Mouse (Mus musculus) mesoderm, embryonic 11.5 days (tissue): ENCODE measurements around the gene Il2rb.

Experiments used
- DNase-seq: peaks from one replicate; pipeline ENCODE4 v3.0.0-alpha.2; 2012; ENCODE audit warnings: low read depth, low spot score

Gene Il2rb

GRCm38 (mm10) chr15:78494968-78495406, at the start of gene Il2rb:
TSS of gene Il2rb (minus strand) at chr15:78495271.
- DNase-seq, result no peak

- no peak for DNase-seq
Observed at GRCm38 (mm10) chr15:78544561-78545001, 49.5 kb upstream of the Il2rb start, which contains the start of gene Sstr3. TSS of gene Sstr3 (minus strand) at chr15:78544685.

- DNase-seq, result no peak
Observed at GRCm38 (mm10) chr15:78544041-78544440, 49.0 kb upstream of the Il2rb start.

- DNase-seq, result no peak
Observed at GRCm38 (mm10) chr15:78542767-78543303, 47.8 kb upstream of the Il2rb start.

- DNase-seq, result no peak
Observed at GRCm38 (mm10) chr15:78542098-78542766, 47.2 kb upstream of the Il2rb start.

- no peak for DNase-seq
Observed at GRCm38 (mm10) chr15:78541606-78542005, 46.5 kb upstream of the Il2rb start.

GRCm38 (mm10) chr15:78541036-78541435, 46.0 kb upstream of the Il2rb start:
- no peak for DNase-seq

- no peak for DNase-seq
Observed at GRCm38 (mm10) chr15:78535723-78536421, 40.8 kb upstream of the Il2rb start.

GRCm38 (mm10) chr15:78533346-78533835, 38.3 kb upstream of the Il2rb start:
- no peak for DNase-seq

GRCm38 (mm10) chr15:78532566-78533345, 37.7 kb upstream of the Il2rb start:
- no peak for DNase-seq

GRCm38 (mm10) chr15:78531901-78532469, 36.9 kb upstream of the Il2rb start:
- peak; percentile 98 for DNase-seq

- DNase-seq, result no peak
Observed at GRCm38 (mm10) chr15:78531451-78531720, 36.3 kb upstream of the Il2rb start.

GRCm38 (mm10) chr15:78530671-78531450, 35.8 kb upstream of the Il2rb start, which contains the start of gene C1qtnf6:
TSS of gene C1qtnf6 (minus strand) at chr15:78531416.
- no peak for DNase-seq

GRCm38 (mm10) chr15:78530141-78530540, 35.1 kb upstream of the Il2rb start:
- no peak for DNase-seq

GRCm38 (mm10) chr15:78529428-78529990, 34.4 kb upstream of the Il2rb start:
- DNase-seq, result peak; percentile 63

- no peak for DNase-seq
Observed at GRCm38 (mm10) chr15:78528726-78529411, 33.8 kb upstream of the Il2rb start.

- no peak for DNase-seq
Observed at GRCm38 (mm10) chr15:78527973-78528372, 32.9 kb upstream of the Il2rb start.

- no peak for DNase-seq
Observed at GRCm38 (mm10) chr15:78524163-78524562, 29.1 kb upstream of the Il2rb start.

- no peak for DNase-seq
Observed at GRCm38 (mm10) chr15:78521892-78522291, 26.8 kb upstream of the Il2rb start.

- no peak for DNase-seq
Observed at GRCm38 (mm10) chr15:78521331-78521730, 26.3 kb upstream of the Il2rb start.
